Mouse (Mus musculus): ENCODE measurements around the gene Auts2.

- TF ChIP-seq CTCF (IDR thresholded peaks at IDR 0.05; ENCODE audit: extremely low read depth, insufficient read length, insufficient replicate concordance, low read depth, low read length) (no peak), POLR2A (IDR thresholded peaks at IDR 0.05; ENCODE audit: low read depth, low read length) (no peak)
Observed at GRCm38 (mm10) chr5:132341315-132341714, 201.8 kb downstream of the Auts2 start.

Data from small intestine, adult 2 months (tissue).